Mouse (Mus musculus) ES-E14 (cell line): Measurements from ENCODE around the gene Gm5294. TPM values are rescaled to one million over a fixed set of nuclear protein-coding genes. Genes with fewer than 3 reads are reported as not detected.

Experiments used
- DNase-seq: peaks from one replicate; pipeline ENCODE4 v3.0.0-alpha.2; 2013; ENCODE audit warnings: low read depth, low spot score
- H3K27ac ChIP-seq: 2 replicates; pipeline ENCODE4 v1.5.1; 2012; ENCODE audit warnings: low read depth, mild to moderate bottlenecking, low read length, moderate library complexity, mixed read lengths; ENCODE audit not compliant: poor library complexity, insufficient read depth, severe bottlenecking
- H3K36me3 ChIP-seq: 2 replicates; pipeline ENCODE4 v1.6.1; 2012; ENCODE audit warnings: mild to moderate bottlenecking, low read length, moderate library complexity, mixed read lengths; ENCODE audit not compliant: control insufficient read depth, poor library complexity, insufficient read depth, severe bottlenecking
- H3K4me1 ChIP-seq, 2 experiments: fragments of 150-350 bp in 1 of 2; sonication (generic) in 1 of 2; 2 replicates each; pipeline ENCODE4 v1.6.1; 2012; ENCODE audit warnings: low read length in 2 of 2, mild to moderate bottlenecking in 1 of 2, mixed read lengths in 1 of 2; ENCODE audit not compliant: control insufficient read depth in 2 of 2, insufficient read depth in 2 of 2, poor library complexity in 1 of 2
- H3K4me3 ChIP-seq, 2 experiments: fragments of 150-350 bp in 1 of 2; sonication (generic) in 1 of 2; 2 replicates each; pipeline ENCODE4 v1.5.1; 2012; ENCODE audit warnings: low read length in 2 of 2, low read depth in 1 of 2, mild to moderate bottlenecking in 1 of 2, mixed read lengths in 1 of 2; ENCODE audit not compliant: insufficient read depth in 1 of 2, poor library complexity in 1 of 2, severe bottlenecking in 1 of 2
- H3K9ac ChIP-seq: 2 replicates; pipeline ENCODE4 v1.6.1; 2012; ENCODE audit warnings: low read depth, mild to moderate bottlenecking, low read length, mixed read lengths; ENCODE audit not compliant: poor library complexity, insufficient read depth, severe bottlenecking
- H3K9me3 ChIP-seq: fragments of 150-350 bp; sonication (generic); 2 replicates; pipeline ENCODE4 v1.6.1; 2012; ENCODE audit warnings: low read depth, mild to moderate bottlenecking, low read length; ENCODE audit not compliant: control insufficient read depth, insufficient read depth
- CHD2 ChIP-seq: IDR thresholded peaks from 2 replicates; pipeline ENCODE4 v1.6.1; 2014; ENCODE audit warnings: mild to moderate bottlenecking, low read depth, low read length, inconsistent platforms
- HCFC1 ChIP-seq: IDR thresholded peaks from 2 replicates; pipeline ENCODE4 v1.6.1; 2012; ENCODE audit warnings: low read length, inconsistent platforms, borderline replicate concordance; ENCODE audit not compliant: insufficient read depth
- MAFK ChIP-seq: IDR thresholded peaks from 2 replicates; pipeline ENCODE4 v1.6.1; 2014; ENCODE audit warnings: mild to moderate bottlenecking, low read depth, low read length, inconsistent platforms; ENCODE audit not compliant: insufficient read depth
- ZC3H11A ChIP-seq: IDR thresholded peaks from 2 replicates; pipeline ENCODE4 v1.6.1; 2012; ENCODE audit warnings: low read depth, mild to moderate bottlenecking, inconsistent platforms, low read length, borderline replicate concordance
- ZNF384 ChIP-seq: IDR thresholded peaks from 2 replicates; pipeline ENCODE4 v1.6.1; 2012; ENCODE audit warnings: low read depth, low read length, inconsistent platforms
- in situ Hi-C, 2 experiments: fragments of 600-800 bp; cut with MboI; formaldehyde crosslinking; loops; one replicate each; pipeline ENCODE4 v1.15.1; 2025; ENCODE audit warnings: low sequenced_read_pairs in 2 of 2, inconsistent platforms in 1 of 2; ENCODE audit not compliant: unreplicated experiment in 2 of 2
- total RNA-seq: library from RNA; depleted of rRNA; stranded (reverse); fragments of 300-350 nt; gene quantifications from 2 replicates; pipeline ENCODE4 v1.2.3, GENCODE M21; 2012

Gene Gm5294
- total RNA-seq, 1 experiment, result not detected

GRCm38 (mm10) chr5:138782697-138783096 lies 37.2 kb upstream of the Gm5294 start:
- in situ Hi-C loops, result no loop called here
- no peak overlapping the region for H3K9ac ChIP-seq
- H3K27ac ChIP-seq, result no peak overlapping the region
- TF ChIP-seq CHD2, result no peak
- no peak for TF ChIP-seq ZNF384
- no peak for TF ChIP-seq ZC3H11A
- no peak for TF ChIP-seq MAFK
- no peak for TF ChIP-seq HCFC1
- DNase-seq, result no peak
- no peak overlapping the region for H3K4me3 ChIP-seq
- no peaks in the 10 kb centered on the region for H3K4me1 ChIP-seq
- H3K36me3 ChIP-seq, result no peaks in the 10 kb centered on the region
- H3K9me3 ChIP-seq, result no peaks in the 10 kb centered on the region

DNA sequence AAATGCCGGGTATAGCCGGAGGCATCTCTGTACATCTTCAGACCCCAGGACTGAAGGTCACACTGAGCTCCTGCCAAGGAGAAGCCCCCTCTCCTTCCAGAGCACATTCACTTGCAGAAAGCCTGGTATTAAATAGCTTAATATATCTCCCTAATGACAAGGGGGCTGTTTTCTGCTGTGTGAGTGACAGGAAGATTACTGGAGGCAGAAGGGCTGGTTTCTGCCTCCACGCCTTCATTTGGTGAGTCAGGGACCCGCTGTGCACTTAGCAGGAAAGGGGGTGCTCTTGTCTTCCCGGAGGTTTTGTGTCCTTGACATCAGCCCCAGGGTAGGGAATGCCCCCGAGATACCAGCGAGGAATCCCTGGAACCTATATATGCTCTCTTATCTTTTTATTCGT lies 36.7 kb upstream of the Gm5294 start:
- H3K4me1 ChIP-seq, result no peaks in the 10 kb centered on the region
- no peak overlapping the region for H3K27ac ChIP-seq
- H3K36me3 ChIP-seq, result no peaks in the 10 kb centered on the region
- DNase-seq, result no peak
- H3K4me3 ChIP-seq, result no peak overlapping the region
- no peaks in the 10 kb centered on the region for H3K9me3 ChIP-seq
- no peak overlapping the region for H3K9ac ChIP-seq
- in situ Hi-C loops, result no loop called here
- TF ChIP-seq HCFC1 (no peak), MAFK (no peak), ZNF384 (no peak), ZC3H11A (no peak)

DNA sequence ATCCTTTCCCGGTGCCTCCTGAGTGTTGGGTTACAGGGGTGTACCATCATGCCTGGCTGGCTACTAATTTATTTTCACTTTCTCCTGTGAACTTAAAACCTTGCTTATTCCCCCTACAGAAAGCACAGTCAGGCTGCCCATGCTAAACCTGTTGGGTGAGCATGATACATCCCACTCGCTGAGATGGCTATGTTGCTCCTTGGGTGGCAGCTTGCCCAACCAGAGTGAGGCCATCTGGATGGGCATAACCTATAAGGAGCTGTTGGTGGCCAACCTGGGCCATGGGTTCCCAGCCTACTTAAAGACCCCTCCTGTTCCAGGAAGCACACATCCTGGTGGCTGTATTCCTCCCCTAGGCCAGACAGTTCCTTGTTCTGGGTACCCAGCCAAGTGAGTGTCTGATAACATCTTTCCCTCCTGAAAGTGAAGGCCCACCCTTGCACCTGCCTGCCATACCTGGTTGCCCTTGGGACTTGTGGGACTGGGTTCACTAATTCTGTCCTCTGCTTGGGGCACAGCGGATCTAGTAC lies 33.8 kb upstream of the Gm5294 start:
- H3K27ac ChIP-seq, result no peak overlapping the region
- no peaks in the 10 kb centered on the region for H3K36me3 ChIP-seq
- TF ChIP-seq ZNF384, result no peak
- no peak for TF ChIP-seq MAFK
- TF ChIP-seq HCFC1, result no peak
- TF ChIP-seq ZC3H11A, result no peak
- no peak for TF ChIP-seq CHD2
- in situ Hi-C loops, result no loop called here
- no peak overlapping the region for H3K9ac ChIP-seq
- no peak for DNase-seq
- no peaks in the 10 kb centered on the region for H3K9me3 ChIP-seq
- H3K4me1 ChIP-seq, result no peaks in the 10 kb centered on the region
- no peak overlapping the region for H3K4me3 ChIP-seq

- Histone ChIP-seq H3K4me3 (no peak overlapping the region), H3K9ac (no peak overlapping the region), H3K4me1 (no peaks in the 10 kb centered on the region), H3K9me3 (no peaks in the 10 kb centered on the region), H3K27ac (no peak overlapping the region), H3K36me3 (no peaks in the 10 kb centered on the region)
- in situ Hi-C loops, result no loop called here
- no peak for DNase-seq
- TF ChIP-seq ZC3H11A (no peak), CHD2 (no peak), MAFK (no peak)
Measured at GRCm38 (mm10) chr5:138787648-138788047, 32.2 kb upstream of the Gm5294 start.

GRCm38 (mm10) chr5:138788481-138789211 lies 31.2 kb upstream of the Gm5294 start:
- in situ Hi-C loops, result no loop called here
- Histone ChIP-seq H3K9me3 (no peaks in the 10 kb centered on the region), H3K36me3 (no peaks in the 10 kb centered on the region), H3K4me1 (no peaks in the 10 kb centered on the region), H3K9ac (no peak overlapping the region), H3K4me3 (no peak overlapping the region), H3K27ac (no peak overlapping the region)
- no peak for DNase-seq
- no peak for TF ChIP-seq CHD2
- no peak for TF ChIP-seq ZC3H11A
- no peak for TF ChIP-seq HCFC1
- no peak for TF ChIP-seq MAFK
- no peak for TF ChIP-seq ZNF384
